Mouse (Mus musculus) cortical plate, adult 2 months (tissue): ENCODE results near the gene Map3k14.

Experiments used
- CTCF ChIP-seq: fragments of 200-500 bp; IDR thresholded peaks from 2 replicates; pipeline ENCODE4 v1.5.1; 2011; ENCODE audit warnings: mild to moderate bottlenecking, control low read depth, low read length; ENCODE audit not compliant: insufficient read depth; ENCODE audit errors: extremely low read depth
- POLR2A ChIP-seq: fragments of 200-500 bp; IDR thresholded peaks from 2 replicates; pipeline ENCODE4 v1.6.1; 2011; ENCODE audit warnings: mild to moderate bottlenecking, low read length, control low read depth; ENCODE audit not compliant: insufficient read depth; ENCODE audit errors: extremely low read depth

DNA sequence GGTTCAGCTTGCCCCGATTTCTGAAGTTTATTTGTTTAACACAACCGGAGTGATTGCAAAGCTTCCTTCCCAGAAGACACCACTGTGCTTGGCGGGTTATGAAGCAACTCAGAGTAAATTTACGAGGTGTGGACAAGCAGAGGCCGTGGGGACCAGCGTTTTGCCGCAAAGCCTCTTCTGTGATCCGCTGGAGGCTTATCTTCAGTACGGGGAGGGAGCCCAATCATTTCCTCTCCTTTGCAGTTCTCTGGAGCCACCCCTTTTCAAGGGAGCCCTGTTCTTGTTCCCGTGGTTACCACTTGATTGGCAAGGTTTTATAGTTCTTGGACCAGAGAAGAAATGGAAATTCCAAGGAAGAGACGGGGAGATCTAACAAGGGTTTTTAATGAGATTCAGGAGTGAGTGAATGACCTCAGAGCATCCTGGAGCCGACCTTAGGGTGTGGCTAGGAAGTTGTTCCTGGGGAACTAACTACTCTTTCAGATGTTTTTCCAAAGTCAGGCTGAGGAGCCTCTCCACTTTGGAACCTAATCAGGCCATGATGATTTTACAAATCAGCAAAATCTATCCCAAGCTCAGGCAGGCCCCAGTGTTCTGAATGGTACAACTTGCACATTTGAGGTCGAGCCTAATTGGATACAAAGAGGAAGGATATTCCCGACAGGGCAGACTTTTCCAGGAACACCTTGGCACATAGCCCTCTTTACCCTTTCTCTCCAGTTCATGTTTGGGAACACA is 25.0 kb upstream of the Map3k14 start:
- TF ChIP-seq CTCF, result no peak
- no peak for TF ChIP-seq POLR2A
